Mouse (Mus musculus) limb, embryonic 13.5 days (tissue): Measurements from ENCODE around the gene Ifngr1. TPM values are rescaled to one million over a fixed set of nuclear protein-coding genes. Genes with fewer than 3 reads are reported as not detected.

Experiments
- ATAC-seq: fragments of 200-750 bp; cut with Nextera tagmentation; 2 replicates; pipeline ENCODE4 v1.8.0; 2017; ENCODE audit warnings: low read depth, moderate number of reproducible peaks, moderate TSS enrichment; ENCODE audit not compliant: low FRiP score
- H3K27ac ChIP-seq: fragments of 300-500 bp; sonication (generic); 2 replicates; pipeline ENCODE4 v1.5.1; 2015; ENCODE audit warnings: inconsistent platforms, mild to moderate bottlenecking, moderate library complexity
- H3K27me3 ChIP-seq: fragments of 300-500 bp; sonication (generic); 2 replicates; pipeline ENCODE4 v1.6.1; 2015; ENCODE audit warnings: mild to moderate bottlenecking, inconsistent platforms
- H3K36me3 ChIP-seq: fragments of 300-500 bp; sonication (generic); 2 replicates; pipeline ENCODE4 v1.6.1; 2015; ENCODE audit warnings: inconsistent platforms, mild to moderate bottlenecking, moderate library complexity
- H3K4me1 ChIP-seq: fragments of 300-500 bp; sonication (generic); 2 replicates; pipeline ENCODE4 v1.6.1; 2015; ENCODE audit warnings: inconsistent platforms
- H3K4me2 ChIP-seq: fragments of 300-500 bp; sonication (generic); replicated peaks from 2 replicates; pipeline ENCODE4 v1.6.1; 2015; ENCODE audit warnings: inconsistent platforms, mild to moderate bottlenecking, moderate library complexity
- H3K4me3 ChIP-seq: fragments of 300-500 bp; sonication (generic); 2 replicates; pipeline ENCODE4 v1.5.1; 2015; ENCODE audit warnings: moderate library complexity, mild to moderate bottlenecking, inconsistent platforms
- H3K9ac ChIP-seq: fragments of 300-500 bp; sonication (generic); 2 replicates; pipeline ENCODE4 v1.6.1; 2015; ENCODE audit warnings: mild to moderate bottlenecking, inconsistent platforms
- H3K9me3 ChIP-seq: fragments of 300-500 bp; sonication (generic); 2 replicates; pipeline ENCODE4 v1.6.1; 2016; ENCODE audit warnings: inconsistent platforms
- WGBS: fragments of 180-500 bp; shearing (Covaris S2); methylation state at CpG from one replicate; pipeline ENCODE4 v1.1.7; 2015; 5-methylcytosine and 5-hydroxymethylcytosine counted together
- polyA plus RNA-seq: library from polyadenylated mRNA; unstranded; fragments of >200 nt; fragmentation: Nextera tagmentation; extraction: Ambion mirVana; gene quantifications from 2 replicates; pipeline ENCODE4 v1.2.1, GENCODE M21; 2015

Ifngr1 gene
- polyA plus RNA-seq, 1 experiment from 2014 or later = 44.0 TPM

- no peaks in the 10 kb centered on the region for H3K9me3 ChIP-seq
- ATAC-seq = no peak
- no peak overlapping the region for H3K4me2 ChIP-seq
- H3K4me1 ChIP-seq = peaks cover 4% of the 10 kb centered on the region; the same call in 1 of the 2 replicates
- H3K4me3 ChIP-seq = no peak overlapping the region
- WGBS = 87% methylated on average over 3 of the region's 3 CpGs
- H3K36me3 ChIP-seq = no peaks in the 10 kb centered on the region
- no peaks in the 10 kb centered on the region for H3K27me3 ChIP-seq
- no peak overlapping the region for H3K27ac ChIP-seq
- H3K9ac ChIP-seq = no peak overlapping the region
These were observed 14.2 kb upstream of the Ifngr1 start for GRCm38 (mm10) chr10:19577571-19577970.

GRCm38 (mm10) chr10:19578001-19578400 lies 13.7 kb upstream of the Ifngr1 start:
- no peak overlapping the region for H3K9ac ChIP-seq
- no peak for ATAC-seq
- H3K4me1 ChIP-seq = peaks cover 4% of the 10 kb centered on the region; the same call in 1 of the 2 replicates
- no peak overlapping the region for H3K4me3 ChIP-seq
- H3K9me3 ChIP-seq = no peaks in the 10 kb centered on the region
- no peak overlapping the region for H3K4me2 ChIP-seq
- 46% methylated on average over 6 of the region's 6 CpGs for WGBS
- no peaks in the 10 kb centered on the region for H3K27me3 ChIP-seq
- no peak overlapping the region for H3K27ac ChIP-seq
- no peaks in the 10 kb centered on the region for H3K36me3 ChIP-seq

DNA sequence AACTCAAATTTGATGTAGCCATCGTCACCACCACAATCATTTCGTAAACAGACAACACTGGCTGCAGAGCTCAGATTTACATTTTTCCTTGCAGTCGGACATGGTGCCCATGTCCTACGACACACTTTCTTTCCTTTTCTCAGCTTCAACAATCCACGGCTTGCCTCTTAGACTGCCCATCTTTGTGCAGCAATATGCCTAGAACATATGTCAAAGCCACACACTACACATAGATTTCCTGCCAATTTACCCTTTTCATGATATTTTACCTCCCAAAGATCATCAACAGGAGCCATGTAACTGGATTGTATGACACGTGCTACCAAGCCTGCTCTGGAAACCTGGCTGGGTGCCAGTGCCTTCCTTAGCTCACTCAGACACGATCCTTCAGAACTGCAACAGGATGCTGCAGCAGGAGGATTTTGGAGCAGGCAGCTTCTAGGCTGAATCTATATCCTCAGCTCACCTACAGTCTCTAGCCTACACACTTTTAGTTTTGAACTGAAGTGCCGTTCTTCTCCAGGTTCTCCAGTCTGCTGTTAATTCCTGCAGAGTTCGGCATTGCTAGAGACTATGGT lies 13.3 kb upstream of the Ifngr1 start:
- Histone ChIP-seq H3K9ac (no peak overlapping the region), H3K27ac (no peak overlapping the region), H3K9me3 (no peaks in the 10 kb centered on the region), H3K36me3 (no peaks in the 10 kb centered on the region), H3K4me2 (peak overlapping the region; percentile 26; the same call in 1 of the 2 replicates), H3K4me3 (no peak overlapping the region), H3K27me3 (no peaks in the 10 kb centered on the region), H3K4me1 (peaks cover 4% of the 10 kb centered on the region; the same call in 1 of the 2 replicates)
- WGBS = 57% methylated on average over 9 of the region's 9 CpGs
- ATAC-seq = no peak

DNA sequence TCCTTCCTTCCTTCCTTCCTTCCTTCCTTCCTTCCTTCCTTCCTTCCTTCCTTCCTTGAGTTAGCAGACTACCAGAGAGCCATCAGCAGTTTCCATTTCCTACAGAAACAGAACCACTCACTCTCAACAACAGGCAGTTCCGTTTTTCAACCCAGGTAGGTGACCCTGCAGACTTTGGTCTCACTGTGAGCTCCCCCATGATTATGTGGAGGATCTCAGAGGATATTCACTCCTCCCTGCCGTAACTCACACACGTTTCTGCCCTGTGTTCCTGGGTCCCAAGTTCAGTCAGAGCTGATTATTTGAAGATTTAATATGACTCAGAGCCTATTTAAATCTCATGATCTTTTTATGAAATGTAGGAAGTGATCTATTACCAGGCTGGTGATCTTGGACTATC lies 11.1 kb upstream of the Ifngr1 start:
- Histone ChIP-seq H3K27ac (no peak overlapping the region), H3K4me3 (no peak overlapping the region), H3K9me3 (no peaks in the 10 kb centered on the region), H3K4me1 (peaks cover 4% of the 10 kb centered on the region; the same call in 1 of the 2 replicates), H3K36me3 (no peaks in the 10 kb centered on the region), H3K27me3 (no peaks in the 10 kb centered on the region), H3K4me2 (no peak overlapping the region), H3K9ac (no peak overlapping the region)
- ATAC-seq = no peak
- 63% methylated on average over 3 of the region's 3 CpGs for WGBS

- Histone ChIP-seq H3K27me3 (no peaks in the 10 kb centered on the region), H3K9ac (no peak overlapping the region), H3K4me3 (no peak overlapping the region), H3K4me2 (no peak overlapping the region), H3K9me3 (no peaks in the 10 kb centered on the region), H3K4me1 (peaks cover 4% of the 10 kb centered on the region; the same call in 1 of the 2 replicates), H3K27ac (no peak overlapping the region), H3K36me3 (no peaks in the 10 kb centered on the region)
- 76% methylated on average over 9 of the region's 9 CpGs for WGBS
- ATAC-seq = no peak
These were observed 9.7 kb upstream of the Ifngr1 start for GRCm38 (mm10) chr10:19581844-19582582.

- 69% methylated on average over 7 of the region's 7 CpGs for WGBS
- Histone ChIP-seq H3K27ac (no peak overlapping the region), H3K27me3 (no peaks in the 10 kb centered on the region), H3K36me3 (no peaks in the 10 kb centered on the region), H3K4me1 (peaks cover 4% of the 10 kb centered on the region; the same call in 1 of the 2 replicates), H3K9ac (no peak overlapping the region), H3K4me3 (no peak overlapping the region), H3K9me3 (no peaks in the 10 kb centered on the region), H3K4me2 (no peak overlapping the region)
- no peak for ATAC-seq
These were observed 8.8 kb upstream of the Ifngr1 start for GRCm38 (mm10) chr10:19582806-19583430.

GRCm38 (mm10) chr10:19584064-19584463 lies 7.7 kb upstream of the Ifngr1 start:
- no peaks in the 10 kb centered on the region for H3K36me3 ChIP-seq
- no peaks in the 10 kb centered on the region for H3K9me3 ChIP-seq
- no peak overlapping the region for H3K4me2 ChIP-seq
- H3K4me3 ChIP-seq = no peak overlapping the region
- H3K27ac ChIP-seq = no peak overlapping the region
- WGBS = 72% methylated on average over 2 of the region's 2 CpGs
- no peak overlapping the region for H3K9ac ChIP-seq
- H3K4me1 ChIP-seq = no peaks in the 10 kb centered on the region
- H3K27me3 ChIP-seq = no peaks in the 10 kb centered on the region
- ATAC-seq = no peak

- Histone ChIP-seq H3K27ac (no peak overlapping the region), H3K4me1 (no peaks in the 10 kb centered on the region), H3K4me2 (no peak overlapping the region), H3K9me3 (no peaks in the 10 kb centered on the region), H3K36me3 (no peaks in the 10 kb centered on the region), H3K27me3 (no peaks in the 10 kb centered on the region), H3K9ac (no peak overlapping the region), H3K4me3 (no peak overlapping the region)
- 89% methylated on average over 1 of the region's 1 CpGs for WGBS
- ATAC-seq = no peak
These were observed 6.9 kb upstream of the Ifngr1 start for GRCm38 (mm10) chr10:19584846-19585245.

DNA sequence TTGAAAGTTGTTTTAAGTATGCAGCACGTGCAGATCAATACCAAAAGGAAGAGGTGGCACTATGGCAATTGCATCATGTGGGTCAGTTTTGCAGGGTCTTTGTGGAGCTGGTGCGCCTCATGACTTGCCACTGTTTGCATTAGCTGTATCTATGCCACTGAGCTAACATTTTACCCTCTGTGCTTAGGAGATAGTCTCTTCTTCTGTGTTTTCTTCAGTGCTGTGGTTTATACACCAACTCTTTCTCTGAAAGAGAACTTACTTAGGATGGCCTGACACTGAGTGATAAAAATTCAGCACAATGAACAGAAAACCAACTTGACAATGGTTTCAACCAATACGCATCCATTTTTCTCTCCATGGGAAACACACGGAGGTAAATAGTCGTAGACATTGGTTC lies 5.9 kb upstream of the Ifngr1 start:
- Histone ChIP-seq H3K9ac (no peak overlapping the region), H3K9me3 (no peaks in the 10 kb centered on the region), H3K4me3 (no peak overlapping the region), H3K4me2 (no peak overlapping the region), H3K4me1 (no peaks in the 10 kb centered on the region), H3K27ac (no peak overlapping the region), H3K36me3 (no peaks in the 10 kb centered on the region), H3K27me3 (no peaks in the 10 kb centered on the region)
- 92% methylated on average over 5 of the region's 5 CpGs for WGBS
- ATAC-seq = no peak

GRCm38 (mm10) chr10:19587281-19587680 lies 4.5 kb upstream of the Ifngr1 start:
- Histone ChIP-seq H3K27me3 (no peaks in the 10 kb centered on the region), H3K9me3 (no peaks in the 10 kb centered on the region), H3K4me1 (no peaks in the 10 kb centered on the region), H3K36me3 (no peaks in the 10 kb centered on the region), H3K4me2 (no peak overlapping the region), H3K4me3 (no peak overlapping the region), H3K27ac (no peak overlapping the region), H3K9ac (no peak overlapping the region)
- no peak for ATAC-seq
- WGBS = 85% methylated on average over 3 of the region's 3 CpGs

- no peak for ATAC-seq
- Histone ChIP-seq H3K27ac (no peak overlapping the region), H3K27me3 (no peaks in the 10 kb centered on the region), H3K4me3 (no peak overlapping the region), H3K36me3 (no peaks in the 10 kb centered on the region), H3K9me3 (no peaks in the 10 kb centered on the region), H3K9ac (no peak overlapping the region), H3K4me1 (peaks cover 22% of the 10 kb centered on the region), H3K4me2 (no peak overlapping the region)
- WGBS = 81% methylated on average over 12 of the region's 12 CpGs
These were observed 2.1 kb upstream of the Ifngr1 start for GRCm38 (mm10) chr10:19589626-19590025.

DNA sequence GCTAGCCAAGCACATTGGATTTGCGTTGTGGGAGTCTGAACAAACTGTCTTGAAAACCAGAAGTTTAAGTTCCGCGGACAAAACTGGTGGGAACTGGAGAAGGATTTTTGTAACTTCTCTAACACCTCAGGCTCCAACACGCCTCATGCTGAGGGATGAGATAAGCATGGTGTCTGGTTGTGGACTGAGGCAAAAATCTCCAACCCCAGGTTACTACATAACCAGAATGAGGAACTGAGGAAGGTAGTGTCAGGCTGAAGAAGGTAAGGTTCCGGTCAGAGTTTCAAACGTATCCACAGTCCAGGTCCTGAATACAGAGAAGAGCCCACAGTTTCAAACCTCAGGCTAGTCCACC lies 486 bp upstream of the Ifngr1 start:
- H3K27ac ChIP-seq = no peak overlapping the region; the same call in 1 of the 2 replicates
- no peaks in the 10 kb centered on the region for H3K9me3 ChIP-seq

More for the DNA sequence above, 486 bp upstream of the Ifngr1 start:
- 36% methylated on average over 6 of the region's 6 CpGs for WGBS
- H3K4me1 ChIP-seq = peaks cover 22% of the 10 kb centered on the region
- H3K9ac ChIP-seq = no peak overlapping the region
- ATAC-seq = no peak; the same call in 1 of the 2 replicates
- H3K4me3 ChIP-seq = peak overlapping the region; percentile 78
- peak overlapping the region; percentile 75 for H3K4me2 ChIP-seq
- H3K27me3 ChIP-seq = no peaks in the 10 kb centered on the region
- H3K36me3 ChIP-seq = no peaks in the 10 kb centered on the region
